Mouse (Mus musculus) heart, embryonic 16.5 days (tissue): ENCODE data around the gene Cntnap2. TPM values are rescaled to one million over a fixed set of nuclear protein-coding genes. Genes with fewer than 3 reads are reported as not detected.

Experiments
- ATAC-seq: fragments of 200-750 bp; cut with Nextera tagmentation; replicated peaks from 2 replicates; pipeline ENCODE4 v1.8.0; 2017; ENCODE audit warnings: moderate number of reproducible peaks; ENCODE audit not compliant: insufficient read depth, low FRiP score; ENCODE audit errors: extremely low read depth
- H3K27ac ChIP-seq: fragments of 300-500 bp; sonication (generic); 2 replicates; pipeline ENCODE4 v1.5.1; 2014; ENCODE audit warnings: mild to moderate bottlenecking, low read length, control low read depth, moderate library complexity
- H3K27me3 ChIP-seq: fragments of 300-500 bp; sonication (generic); 2 replicates; pipeline ENCODE4 v1.6.1; 2014; ENCODE audit warnings: low read length, mixed read lengths; ENCODE audit not compliant: control insufficient read depth, insufficient read depth
- H3K36me3 ChIP-seq: fragments of 300-500 bp; sonication (generic); 2 replicates; pipeline ENCODE4 v1.6.1; 2014; ENCODE audit not compliant: control insufficient read depth, insufficient read depth
- H3K4me1 ChIP-seq: fragments of 300-500 bp; sonication (generic); 2 replicates; pipeline ENCODE4 v1.6.1; 2014; ENCODE audit warnings: low read length, mixed read lengths; ENCODE audit not compliant: control insufficient read depth, insufficient read depth
- H3K4me2 ChIP-seq: fragments of 300-500 bp; sonication (generic); 2 replicates; pipeline ENCODE4 v1.6.1; 2014; ENCODE audit warnings: low read depth, mild to moderate bottlenecking, control low read depth, low read length
- H3K4me3 ChIP-seq: fragments of 300-500 bp; sonication (generic); 2 replicates; pipeline ENCODE4 v1.5.1; 2014; ENCODE audit warnings: mild to moderate bottlenecking, control low read depth, low read length
- H3K9ac ChIP-seq: fragments of 300-500 bp; sonication (generic); 2 replicates; pipeline ENCODE4 v1.6.1; 2014; ENCODE audit warnings: low read length, control low read depth
- H3K9me3 ChIP-seq: fragments of 300-500 bp; sonication (generic); replicated peaks from 2 replicates; pipeline ENCODE4 v1.6.1; 2016; ENCODE audit warnings: low read length; ENCODE audit not compliant: control insufficient read depth
- WGBS: fragments of 180-500 bp; shearing (Covaris S2); extraction: QIAGEN DNeasy Blood & Tissue Kit; methylation state at CpG from one replicate; pipeline ENCODE4 v1.1.7; 2014; 5-methylcytosine and 5-hydroxymethylcytosine counted together
- polyA plus RNA-seq: library from polyadenylated mRNA; unstranded; fragments of >200 nt; fragmentation: Nextera tagmentation; extraction: Ambion mirVana; gene quantifications from 2 replicates; pipeline ENCODE4 v1.2.1, GENCODE M21; 2015

Gene Cntnap2
- polyA plus RNA-seq, 1 experiment from 2014 or later: 0.46 TPM

DNA sequence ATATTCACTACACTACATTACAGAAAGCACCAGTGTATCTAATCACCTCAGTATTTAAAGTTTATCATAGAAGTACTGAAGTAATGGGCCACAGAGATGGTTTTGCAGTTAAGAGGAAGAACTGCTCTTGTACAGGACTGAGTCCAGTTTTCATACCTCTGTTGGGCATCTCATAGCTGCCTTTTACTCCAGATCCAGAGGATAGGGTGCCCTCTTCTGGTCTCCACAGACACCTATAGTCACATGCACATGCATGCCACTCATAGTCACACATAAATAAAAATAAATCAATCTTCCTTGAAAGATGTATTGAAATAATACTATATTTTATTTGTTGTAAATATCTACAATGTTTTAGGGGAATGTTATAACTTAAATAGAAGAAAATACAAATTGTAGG, 587.9 kb downstream of the Cntnap2 start:
- Histone ChIP-seq H3K9ac (no peak overlapping the region), H3K27me3 (no peaks in the 10 kb centered on the region), H3K4me2 (no peak overlapping the region), H3K27ac (no peak overlapping the region), H3K36me3 (no peaks in the 10 kb centered on the region), H3K4me1 (no peaks in the 10 kb centered on the region), H3K4me3 (no peak overlapping the region), H3K9me3 (no peaks in the 10 kb centered on the region)
- ATAC-seq: no peak

DNA sequence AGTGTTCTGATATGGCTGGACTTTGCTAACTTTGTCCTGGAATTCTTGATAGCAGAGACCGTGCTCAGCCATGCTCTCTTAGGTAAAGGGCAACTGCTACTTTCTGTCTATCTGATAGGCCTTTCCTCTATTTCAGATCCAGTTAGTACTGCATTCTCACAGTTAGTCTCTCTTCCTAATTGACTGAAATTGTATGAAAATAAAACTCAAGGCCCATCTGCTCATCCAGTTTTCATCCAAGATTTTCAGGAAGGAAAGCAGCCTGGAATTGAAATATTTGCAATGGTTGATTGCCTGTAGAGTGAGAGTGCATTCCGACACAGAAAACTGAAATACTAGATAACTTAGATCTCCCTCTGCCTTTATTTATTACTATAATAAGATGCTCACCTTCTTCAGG, 589.3 kb downstream of the Cntnap2 start:
- no peaks in the 10 kb centered on the region for H3K36me3 ChIP-seq
- H3K9ac ChIP-seq: no peak overlapping the region
- H3K4me2 ChIP-seq: no peak overlapping the region
- no peaks in the 10 kb centered on the region for H3K4me1 ChIP-seq
- no peaks in the 10 kb centered on the region for H3K9me3 ChIP-seq
- H3K4me3 ChIP-seq: no peak overlapping the region
- no peak for ATAC-seq
- no peaks in the 10 kb centered on the region for H3K27me3 ChIP-seq
- 69% methylated on average over 2 of the region's 2 CpGs for WGBS
- no peak overlapping the region for H3K27ac ChIP-seq

GRCm38 (mm10) chr6:45700287-45700686, 641.1 kb downstream of the Cntnap2 start:
- Histone ChIP-seq H3K9ac (no peak overlapping the region), H3K27ac (no peak overlapping the region), H3K27me3 (no peaks in the 10 kb centered on the region), H3K4me2 (no peak overlapping the region), H3K9me3 (no peaks in the 10 kb centered on the region), H3K4me3 (no peak overlapping the region), H3K36me3 (no peaks in the 10 kb centered on the region), H3K4me1 (no peaks in the 10 kb centered on the region)
- ATAC-seq: no peak

DNA sequence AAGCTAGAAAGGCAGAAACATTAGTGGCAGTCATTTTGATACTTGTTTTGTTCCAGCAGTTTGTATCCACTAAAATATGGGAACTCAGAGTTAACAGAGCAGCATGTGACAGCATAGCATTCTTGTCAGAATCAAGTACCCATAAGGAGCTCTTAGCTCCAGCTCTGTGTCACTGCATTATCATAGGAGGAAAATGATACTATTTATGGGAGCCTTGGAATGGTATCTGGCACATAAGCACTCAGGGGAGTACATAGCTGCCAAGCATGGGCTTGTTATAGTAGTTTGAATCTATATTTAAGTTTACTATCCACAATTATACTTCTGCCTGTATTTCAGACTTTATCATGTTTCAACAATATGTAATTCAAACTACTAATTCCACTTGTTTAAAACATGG, 732.5 kb downstream of the Cntnap2 start:
- H3K9ac ChIP-seq: no peak overlapping the region
- no peaks in the 10 kb centered on the region for H3K27me3 ChIP-seq
- H3K4me3 ChIP-seq: no peak overlapping the region
- H3K4me1 ChIP-seq: peaks cover 3% of the 10 kb centered on the region
- peak; percentile 97 for ATAC-seq
- H3K36me3 ChIP-seq: no peaks in the 10 kb centered on the region
- H3K4me2 ChIP-seq: no peak overlapping the region; the same call in 1 of the 2 replicates
- peak overlapping the region; percentile 89 for H3K27ac ChIP-seq
- H3K9me3 ChIP-seq: no peaks in the 10 kb centered on the region

- ATAC-seq: no peak
- Histone ChIP-seq H3K4me1 (no peaks in the 10 kb centered on the region), H3K27me3 (no peaks in the 10 kb centered on the region), H3K27ac (no peak overlapping the region), H3K9ac (no peak overlapping the region), H3K4me3 (no peak overlapping the region), H3K4me2 (no peak overlapping the region), H3K36me3 (no peaks in the 10 kb centered on the region), H3K9me3 (no peaks in the 10 kb centered on the region)
- 69% methylated on average over 4 of the region's 4 CpGs for WGBS
Measured at GRCm38 (mm10) chr6:45841626-45842341, 782.6 kb downstream of the Cntnap2 start.

GRCm38 (mm10) chr6:45843736-45844135, 784.6 kb downstream of the Cntnap2 start:
- H3K9ac ChIP-seq: no peak overlapping the region
- H3K4me2 ChIP-seq: no peak overlapping the region
- H3K36me3 ChIP-seq: no peaks in the 10 kb centered on the region
- H3K27me3 ChIP-seq: no peaks in the 10 kb centered on the region
- H3K4me3 ChIP-seq: no peak overlapping the region
- WGBS: 44% methylated on average over 1 of the region's 1 CpGs
- H3K9me3 ChIP-seq: no peaks in the 10 kb centered on the region
- no peak for ATAC-seq
- H3K4me1 ChIP-seq: no peaks in the 10 kb centered on the region
- no peak overlapping the region for H3K27ac ChIP-seq

GRCm38 (mm10) chr6:45871409-45871992, 812.3 kb downstream of the Cntnap2 start:
- H3K27ac ChIP-seq: no peak overlapping the region
- no peak for ATAC-seq
- no peaks in the 10 kb centered on the region for H3K27me3 ChIP-seq
- H3K4me2 ChIP-seq: no peak overlapping the region
- no peak overlapping the region for H3K4me3 ChIP-seq
- 69% methylated on average over 3 of the region's 3 CpGs for WGBS
- no peaks in the 10 kb centered on the region for H3K9me3 ChIP-seq
- no peaks in the 10 kb centered on the region for H3K4me1 ChIP-seq
- H3K9ac ChIP-seq: no peak overlapping the region
- H3K36me3 ChIP-seq: no peaks in the 10 kb centered on the region

GRCm38 (mm10) chr6:45885486-45885885, 826.3 kb downstream of the Cntnap2 start:
- no peaks in the 10 kb centered on the region for H3K36me3 ChIP-seq
- no peak for ATAC-seq
- WGBS: 63% methylated on average over 1 of the region's 1 CpGs
- H3K9me3 ChIP-seq: no peaks in the 10 kb centered on the region
- no peak overlapping the region for H3K9ac ChIP-seq
- H3K27ac ChIP-seq: no peak overlapping the region
- H3K4me2 ChIP-seq: no peak overlapping the region
- H3K27me3 ChIP-seq: no peaks in the 10 kb centered on the region
- no peaks in the 10 kb centered on the region for H3K4me1 ChIP-seq
- no peak overlapping the region for H3K4me3 ChIP-seq

DNA sequence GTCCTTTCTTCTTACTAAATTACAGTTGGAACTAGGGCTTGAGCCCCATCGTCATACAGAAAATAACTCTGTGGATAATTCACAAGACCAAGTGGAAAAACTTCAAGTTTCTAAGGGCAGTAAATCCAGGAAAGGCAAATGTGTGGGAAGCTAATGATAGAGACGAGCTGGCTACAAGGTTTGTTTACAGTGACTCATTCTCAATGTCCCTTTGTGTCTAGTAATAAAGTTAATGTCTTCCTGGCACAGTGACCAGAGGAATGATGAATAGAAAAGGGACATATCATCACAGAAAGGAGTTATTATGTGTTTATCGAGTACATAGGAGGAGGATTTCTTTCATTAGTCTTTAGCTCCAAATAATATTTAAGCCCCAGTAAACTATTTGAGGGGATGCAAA, 828.7 kb downstream of the Cntnap2 start:
- H3K4me3 ChIP-seq: no peak overlapping the region
- H3K9ac ChIP-seq: no peak overlapping the region
- no peaks in the 10 kb centered on the region for H3K27me3 ChIP-seq
- H3K4me1 ChIP-seq: no peaks in the 10 kb centered on the region
- ATAC-seq: no peak
- H3K36me3 ChIP-seq: no peaks in the 10 kb centered on the region
- no peak overlapping the region for H3K27ac ChIP-seq
- H3K4me2 ChIP-seq: no peak overlapping the region
- WGBS: 46% methylated on average over 3 of the region's 3 CpGs
- no peaks in the 10 kb centered on the region for H3K9me3 ChIP-seq
